In genomic region chr11:33946501-33946900, GRCm38 (mm10) we compare ENCODE assay signal across 36 mouse cellular contexts. TPM values are rescaled to one million over a fixed set of nuclear protein-coding genes. Genes with fewer than 3 reads are reported as not detected.
"Had no signal": no experiment of that assay in that cellular context is flagged by ENCODE, and none has a peak within 500 bp of the region (broad histone marks: within the 10 kb centered on the region; RNA-seq: fewer than 3 reads in every experiment).

No protein-coding gene starts in this region.

- H3K9ac ChIP-seq: heart, embryonic 12.5 days; heart, embryonic 13.5 days; heart, embryonic 15.5 days; hindbrain, embryonic 12.5 days; hindbrain, embryonic 13.5 days; hindbrain, embryonic 14.5 days; hindbrain, embryonic 15.5 days; intestine, embryonic 15.5 days; kidney, embryonic 15.5 days had no signal

- H3K27ac ChIP-seq: heart, embryonic 13.5 days; heart, embryonic 15.5 days; hindbrain, embryonic 10.5 days; hindbrain, embryonic 12.5 days; hindbrain, embryonic 13.5 days; hindbrain, embryonic 14.5 days; hindbrain, embryonic 15.5 days; hindbrain, postnatal 0 days; intestine, embryonic 15.5 days; kidney, embryonic 15.5 days; kidney, postnatal 0 days; layer of hippocampus, adult 2 months; left cerebral cortex, adult 2 months had no signal

- H3K36me3 ChIP-seq: heart, embryonic 12.5 days; heart, embryonic 13.5 days; heart, embryonic 15.5 days; hindbrain, embryonic 10.5 days; hindbrain, embryonic 12.5 days; hindbrain, embryonic 13.5 days; hindbrain, embryonic 15.5 days; intestine, embryonic 15.5 days; kidney, embryonic 15.5 days had no signal

- H3K4me1 ChIP-seq: heart, embryonic 12.5 days; heart, embryonic 13.5 days; heart, embryonic 15.5 days; hindbrain, embryonic 12.5 days; hindbrain, embryonic 13.5 days; hindbrain, embryonic 15.5 days; intestine, embryonic 15.5 days; kidney, embryonic 15.5 days had no signal

- H3K27me3 ChIP-seq: heart, embryonic 12.5 days; heart, embryonic 13.5 days; heart, embryonic 15.5 days; hindbrain, embryonic 12.5 days; hindbrain, embryonic 13.5 days; hindbrain, embryonic 15.5 days; intestine, embryonic 15.5 days; kidney, embryonic 15.5 days had no signal

- H3K9me3 ChIP-seq: heart, embryonic 13.5 days; heart, embryonic 15.5 days; hindbrain, embryonic 10.5 days; hindbrain, embryonic 12.5 days; hindbrain, embryonic 13.5 days; hindbrain, embryonic 15.5 days; intestine, embryonic 15.5 days; kidney, embryonic 15.5 days had no signal

- DNase-seq: heart, postnatal 10 days; heart, postnatal 14 days; heart, postnatal 36 days; heart, postnatal 4 days; kidney, adult 11 months; kidney, adult 18-20 months; kidney, adult 2 months; kidney, adult 8-10 months; kidney, adult 9 months; kidney, postnatal 10 days; kidney, postnatal 14 days; kidney, postnatal 25 days; kidney, postnatal 36 days; kidney, postnatal 4 days; layer of hippocampus, adult 9-11 months; layer of hippocampus, postnatal 36 days had no signal

- ATAC-seq: hindbrain, embryonic 16.5 days; hindbrain, postnatal 0 days; inflammation-experienced regulatory T-cells, adult 6 months; intestine, embryonic 15.5 days; intestine, embryonic 16.5 days; intestine, postnatal 0 days had no signal

- H3K4me2 ChIP-seq: heart, embryonic 12.5 days; heart, embryonic 13.5 days; heart, embryonic 15.5 days; hindbrain, embryonic 12.5 days; hindbrain, embryonic 13.5 days; hindbrain, embryonic 14.5 days; hindbrain, embryonic 15.5 days; intestine, embryonic 15.5 days; kidney, embryonic 15.5 days had no signal

- H3K4me3 ChIP-seq: heart, embryonic 12.5 days; heart, embryonic 13.5 days; heart, embryonic 15.5 days; hindbrain, embryonic 10.5 days; hindbrain, embryonic 12.5 days; hindbrain, embryonic 13.5 days; hindbrain, embryonic 15.5 days; intestine, embryonic 15.5 days; kidney, embryonic 15.5 days; layer of hippocampus, adult 2 months; left cerebral cortex, adult 2 months had no signal

RNA-seq across cellular contexts. Expression of gene Kcnmb1, which starts 16.3 kb away (rescaled TPM):
- total RNA-seq: hematopoietic stem cell, adult 5-6 weeks had no signal

RNA-seq across cellular contexts. Expression of gene Kcnip1, which starts 46.5 kb away (rescaled TPM):
- total RNA-seq: heart, postnatal 10 days; heart, postnatal 14 days; heart, postnatal 25 days; heart, postnatal 4 days; hematopoietic stem cell, adult 5-6 weeks had no signal
- polyA plus RNA-seq: heart, embryonic 15.5 days; kidney, adult 2 months had no signal
